In the genomic region with DNA sequence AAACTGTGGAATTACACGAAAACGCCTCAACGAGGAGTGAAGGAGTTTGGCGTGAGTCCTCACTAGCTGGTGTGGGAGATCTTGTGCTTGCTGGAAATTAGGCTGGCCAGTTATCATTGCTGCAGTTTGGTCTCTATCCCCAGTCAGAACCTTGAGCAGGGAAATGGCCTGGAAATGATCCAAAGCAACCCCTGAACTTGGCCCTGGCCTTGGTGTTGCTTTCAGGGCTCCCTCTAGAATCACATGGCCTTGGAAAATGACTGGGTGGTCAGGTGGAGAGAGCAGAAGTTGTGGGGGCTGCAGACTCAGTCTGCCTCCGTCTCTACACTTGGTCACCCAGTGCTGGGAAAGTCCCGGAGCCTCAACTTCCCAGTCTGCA, we compare ENCODE assay signal across 10 mouse cellular contexts.
A peak's percentile ranks its signal among the peaks of the same experiment; 100 is the strongest.
DNase-seq lines count a peak whose midpoint lies in the region; ATAC-seq and TF ChIP-seq lines count a peak whose summit lies in the region.
"Had no signal": no experiment of that assay in that cellular context is flagged by ENCODE, and none has a peak within 500 bp of the region (broad histone marks: within the 10 kb centered on the region; RNA-seq: fewer than 3 reads in every experiment).

No protein-coding gene starts in this region.

- 0 out of 2 replicates have a peak overlapping the region, but pooled peaks have one; percentile 3 for H3K27ac ChIP-seq in heart, embryonic 12.5 days (ENCODE audit: poor library complexity, severe bottlenecking)
- no peak overlapping the region for H3K27ac ChIP-seq in CH12.LX (ENCODE audit: insufficient read depth, low read depth)
- H3K27ac ChIP-seq in forebrain, embryonic 12.5 days, result peak overlapping the region; percentile 81
- H3K27ac ChIP-seq in limb, embryonic 15.5 days, result 0 out of 2 replicates have a peak overlapping the region, but pooled peaks have one; percentile 14

- TF ChIP-seq RAD21 in CH12.LX (IDR thresholded peaks at IDR 0.05; ENCODE audit: low read depth, low read length), result no peak

- no peaks in the 10 kb centered on the region for H3K79me2 ChIP-seq in CH12.LX (replicated peaks; ENCODE audit: control insufficient read depth, extremely low read depth, insufficient read depth, poor library complexity, severe bottlenecking)

- H3K9me3 ChIP-seq in heart, embryonic 12.5 days (replicated peaks), result no peaks in the 10 kb centered on the region
- H3K9me3 ChIP-seq in CH12.LX (replicated peaks; ENCODE audit: low read length), result no peaks in the 10 kb centered on the region
- H3K9me3 ChIP-seq in forebrain, embryonic 12.5 days, result no peaks in the 10 kb centered on the region
- no peaks in the 10 kb centered on the region for H3K9me3 ChIP-seq in limb, embryonic 15.5 days

- in situ Hi-C loops in CH12.LX (cut with MboI; ENCODE audit: low pct_ligation_motif_present, low pct_unique_long_range_greater_than_20kb, low sequenced_read_pairs), result no loop called here

- no peak for ATAC-seq in heart, embryonic 12.5 days (ENCODE audit: insufficient number of reproducible peaks, low FRiP score)
- ATAC-seq in forebrain, embryonic 12.5 days (ENCODE audit: low FRiP score), result 0 out of 2 replicates have a peak, but pooled peaks have one; percentile 23
- no peak for ATAC-seq in limb, embryonic 15.5 days (ENCODE audit: insufficient number of reproducible peaks, low FRiP score, low TSS enrichment, low read depth)

- peaks cover 8% of the 10 kb centered on the region; the same call in 1 of the 2 replicates for H3K36me3 ChIP-seq in heart, embryonic 12.5 days
- H3K36me3 ChIP-seq in CH12.LX (replicated peaks in 1 of 2; ENCODE audit: control insufficient read depth in 1 of 2, insufficient read depth in 1 of 2, low read length in 1 of 2), result no peaks in the 10 kb centered on the region
- H3K36me3 ChIP-seq in forebrain, embryonic 12.5 days (replicated peaks), result no peaks in the 10 kb centered on the region
- H3K36me3 ChIP-seq in limb, embryonic 15.5 days, result 0 out of 2 replicates have a peak, but pooled peaks cover 7% of the 10 kb centered on the region

- no peaks in the 10 kb centered on the region for H3K27me3 ChIP-seq in heart, embryonic 12.5 days (replicated peaks)
- no peaks in the 10 kb centered on the region for H3K27me3 ChIP-seq in CH12.LX (replicated peaks)
- peaks cover 6% of the 10 kb centered on the region; the same call in 1 of the 2 replicates for H3K27me3 ChIP-seq in forebrain, embryonic 12.5 days
- H3K27me3 ChIP-seq in limb, embryonic 15.5 days, result no peaks in the 10 kb centered on the region

- peaks cover 41% of the 10 kb centered on the region for H3K4me1 ChIP-seq in heart, embryonic 12.5 days (replicated peaks)
- peaks cover 19 to 24% of the 10 kb centered on the region in 2 experiments for H3K4me1 ChIP-seq in CH12.LX (ENCODE audit: control insufficient read depth in 1 of 2, insufficient read depth in 2 of 2)
- peaks cover 30% of the 10 kb centered on the region for H3K4me1 ChIP-seq in forebrain, embryonic 12.5 days
- H3K4me1 ChIP-seq in limb, embryonic 15.5 days, result peaks cover 20% of the 10 kb centered on the region

- no peak overlapping the region for H3K9ac ChIP-seq in heart, embryonic 12.5 days
- H3K9ac ChIP-seq in CH12.LX (ENCODE audit: insufficient read depth, low read depth), result no peak overlapping the region
- H3K9ac ChIP-seq in forebrain, embryonic 12.5 days, result no peak overlapping the region
- no peak overlapping the region for H3K9ac ChIP-seq in limb, embryonic 15.5 days

- no peak for TF ChIP-seq EP300 in CH12.LX (IDR thresholded peaks at IDR 0.05; ENCODE audit: low read length)

- no peak for TF ChIP-seq POLR2A in CH12.LX (IDR thresholded peaks at IDR 0.05; ENCODE audit: low read depth, low read length)

- dilution Hi-C loops in CH12.LX (cut with MboI; ENCODE audit: extremely low pct_ligation_motif_present, extremely low pct_unique_long_range_greater_than_20kb, low sequenced_read_pairs), result no loop called here

- no peak overlapping the region for H3K4me2 ChIP-seq in heart, embryonic 12.5 days
- peak overlapping the region; percentile 42 for H3K4me2 ChIP-seq in CH12.LX (ENCODE audit: insufficient read depth, low read depth, poor library complexity, severe bottlenecking)
- H3K4me2 ChIP-seq in forebrain, embryonic 12.5 days, result no peak overlapping the region
- no peak overlapping the region for H3K4me2 ChIP-seq in limb, embryonic 15.5 days

- WGBS in heart, embryonic 12.5 days, result 66% methylated on average over 6 of the region's 6 CpGs
- WGBS in forebrain, embryonic 12.5 days, result 52% methylated on average over 6 of the region's 6 CpGs
- 51% methylated on average over 6 of the region's 6 CpGs for WGBS in limb, embryonic 15.5 days

- H3K4me3 ChIP-seq in heart, embryonic 12.5 days, result no peak overlapping the region
- no peak overlapping the region for H3K4me3 ChIP-seq in CH12.LX (replicated peaks in 1 of 3; ENCODE audit: low read depth in 2 of 3, low read length in 2 of 3, poor library complexity in 1 of 3)
- H3K4me3 ChIP-seq in forebrain, embryonic 12.5 days (replicated peaks), result no peak overlapping the region
- H3K4me3 ChIP-seq in limb, embryonic 15.5 days, result no peak overlapping the region

- DNase-seq in heart, adult 11 months, result no peak
- DNase-seq in CH12.LX (ENCODE audit: extremely low read depth), result peak; percentile 38
- DNase-seq in layer of hippocampus, adult 9-11 months, result no peak
- DNase-seq in thymus, postnatal 25 days, result no peak
- DNase-seq in gastrocnemius, adult 8-10 months (ENCODE audit: low spot score in 2 of 2), result no peak
- DNase-seq: cerebellum, adult 9-10 months; heart, postnatal 36 days had no signal

- no peak for TF ChIP-seq CTCF in CH12.LX (conservative IDR thresholded peaks at IDR 0.05 in 1 of 2, IDR thresholded peaks at IDR 0.05 in 1 of 2; ENCODE audit: low read depth in 2 of 2, low read length in 2 of 2)

TF ChIP-seq in CH12.LX, 34 proteins besides CTCF, POLR2A, EP300 and RAD21:
- peak; percentile 28; the same call in 1 of the 2 replicates for TF ChIP-seq BHLHE40 (IDR thresholded peaks at IDR 0.05; ENCODE audit: low read depth, low read length)
- TF ChIP-seq MXI1 (IDR thresholded peaks at IDR 0.05; ENCODE audit: low read depth, low read length), result peak; percentile 34; the same call in 1 of the 2 replicates
- no peak for TF ChIP-seq SMC3 (IDR thresholded peaks at IDR 0.05; ENCODE audit: low read depth, low read length)
- no peak for TF ChIP-seq USF2 (conservative IDR thresholded peaks at IDR 0.05; ENCODE audit: low read depth, low read length)
- no peak for TF ChIP-seq CHD2 (IDR thresholded peaks at IDR 0.05; ENCODE audit: low read length)
- TF ChIP-seq UBTF (IDR thresholded peaks at IDR 0.05; ENCODE audit: low read depth, low read length), result no peak
